Mouse (Mus musculus) cerebellum, postnatal 4 days (tissue): ENCODE measurements around the gene Mfsd14a.

Experiments used
- DNase-seq, 2 experiments: peaks; one replicate each; pipeline ENCODE4 v3.0.0; 2022; ENCODE audit warnings: low spot score in 2 of 2, mixed read lengths in 1 of 2

The Mfsd14a gene

DNA sequence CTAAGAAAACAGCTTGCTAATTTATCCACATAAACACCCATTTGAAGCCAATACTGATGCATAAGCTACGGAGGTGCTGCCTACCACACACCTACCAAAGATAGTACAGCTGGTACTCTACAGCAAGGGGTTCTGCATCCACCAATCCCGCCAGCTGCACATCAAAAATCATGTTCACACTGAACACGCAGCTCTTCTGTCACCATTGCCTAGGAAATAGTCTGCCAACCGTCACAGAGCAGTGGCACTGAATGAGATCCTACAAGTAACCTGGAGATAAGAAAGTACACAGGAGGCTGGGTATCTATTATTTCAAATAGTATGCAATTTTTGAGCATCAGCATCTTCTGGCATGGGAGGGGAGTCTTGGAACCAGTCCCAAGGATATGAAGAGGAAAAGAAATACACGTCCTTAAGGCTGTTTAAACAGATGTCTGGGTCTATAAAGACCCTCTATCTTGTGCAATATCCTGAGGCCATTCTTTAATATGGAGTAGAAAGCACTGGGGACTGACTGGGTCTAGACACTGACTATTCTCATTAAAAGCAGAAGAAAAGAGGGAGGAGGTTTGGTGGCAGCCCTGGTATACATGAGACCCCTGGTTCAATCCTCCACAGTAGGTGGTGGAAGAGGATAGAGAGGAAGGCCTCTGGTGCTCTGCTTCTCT is 9.1 kb downstream of the Mfsd14a start:
- no peak for DNase-seq

DNA sequence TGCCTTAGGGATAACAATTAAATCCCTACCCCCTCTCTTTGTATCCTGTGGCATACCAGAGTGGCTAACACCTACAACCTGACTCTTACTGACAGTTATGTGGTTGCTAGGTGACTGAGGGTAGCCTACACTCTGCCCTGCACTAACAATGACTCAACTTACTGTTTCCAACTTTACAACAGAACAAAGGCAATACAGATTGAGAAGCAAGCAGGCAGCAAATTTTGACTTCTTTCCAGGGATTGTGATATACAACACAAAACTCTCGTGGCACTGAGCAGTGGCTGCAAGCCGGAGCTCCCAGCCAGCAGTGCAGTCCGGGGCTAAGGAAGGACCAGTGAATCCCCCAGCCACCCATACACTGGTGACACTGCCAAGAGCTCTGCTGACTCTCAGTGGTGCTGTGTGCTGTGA is 10.4 kb downstream of the Mfsd14a start:
- DNase-seq = no peak

DNA sequence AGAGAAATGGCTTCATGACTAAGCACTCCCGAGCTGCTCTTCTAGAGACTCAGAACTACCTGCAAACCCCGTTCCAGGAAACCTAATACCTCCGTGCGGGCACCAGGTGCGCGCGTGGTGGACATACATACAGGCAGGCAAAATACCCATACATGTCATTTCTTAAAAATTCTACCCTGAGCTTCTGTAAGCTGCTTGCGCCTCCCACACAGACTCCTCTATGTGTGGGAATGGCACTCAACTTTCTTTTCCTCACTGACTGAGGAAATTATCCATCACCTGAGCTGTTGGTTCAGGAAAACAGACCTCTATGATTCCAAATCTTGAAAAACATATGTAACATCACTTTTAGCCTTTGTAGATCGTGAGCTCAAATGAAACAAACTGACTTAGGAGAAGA is 11.8 kb downstream of the Mfsd14a start:
- DNase-seq = no peak

DNA sequence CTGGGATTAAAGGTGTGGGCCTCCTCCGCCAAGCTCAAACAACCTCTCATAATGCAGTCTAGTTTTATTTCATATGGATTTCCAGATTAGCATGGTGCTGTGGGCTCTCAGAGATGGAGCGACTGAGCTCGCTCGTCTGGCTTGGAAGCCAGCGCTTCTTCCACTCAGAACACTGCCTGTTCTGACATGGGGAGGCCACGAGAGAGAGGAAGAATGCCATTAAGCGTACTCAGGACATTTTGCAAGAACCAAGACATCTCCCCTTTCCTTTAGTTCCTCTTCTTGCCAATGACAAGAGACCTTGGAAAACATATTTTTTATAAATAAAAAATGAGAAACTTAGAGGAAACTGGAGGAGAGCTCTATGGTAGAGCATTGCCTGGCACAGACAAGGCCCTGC is 13.7 kb downstream of the Mfsd14a start:
- DNase-seq = no peak

DNA sequence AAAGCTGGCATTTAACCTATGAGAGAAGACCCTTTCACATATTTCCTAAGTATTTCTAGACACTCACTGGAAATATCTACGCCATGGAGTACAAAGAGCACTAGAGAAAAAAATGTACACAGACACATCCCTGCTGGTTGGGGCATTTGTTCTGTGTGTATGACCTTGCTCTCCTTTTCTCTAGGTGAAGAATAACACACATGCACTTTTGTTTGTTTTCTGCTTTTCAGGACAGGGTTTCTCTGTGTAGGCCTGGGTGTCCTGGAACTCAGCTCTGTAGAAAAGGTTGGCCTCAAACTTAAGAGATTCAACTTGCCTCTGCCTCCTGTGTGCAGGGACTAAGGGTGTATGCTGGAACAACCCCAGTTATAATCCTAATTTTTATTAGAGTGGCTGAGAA is 16.1 kb downstream of the Mfsd14a start:
- DNase-seq = no peak

DNA sequence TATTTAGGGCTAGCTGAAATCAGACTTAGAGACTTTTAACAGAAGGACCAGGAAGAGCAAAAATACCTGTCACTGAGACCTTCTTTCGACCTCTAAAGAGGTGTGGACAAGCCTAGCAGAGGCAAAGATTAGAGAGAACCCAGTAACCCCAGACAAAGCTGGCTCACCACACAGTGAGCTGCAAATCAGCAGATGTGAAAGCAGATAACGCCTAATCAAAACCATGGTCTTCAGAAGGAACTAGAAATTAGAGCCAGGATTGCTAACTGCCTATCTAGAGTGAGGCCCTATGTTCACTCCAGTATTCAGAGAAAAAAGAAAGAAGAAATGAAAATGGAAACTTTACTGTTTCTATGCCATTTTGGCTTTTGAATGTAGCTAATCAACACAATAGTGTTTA is 20.1 kb downstream of the Mfsd14a start:
- DNase-seq = no peak

DNA sequence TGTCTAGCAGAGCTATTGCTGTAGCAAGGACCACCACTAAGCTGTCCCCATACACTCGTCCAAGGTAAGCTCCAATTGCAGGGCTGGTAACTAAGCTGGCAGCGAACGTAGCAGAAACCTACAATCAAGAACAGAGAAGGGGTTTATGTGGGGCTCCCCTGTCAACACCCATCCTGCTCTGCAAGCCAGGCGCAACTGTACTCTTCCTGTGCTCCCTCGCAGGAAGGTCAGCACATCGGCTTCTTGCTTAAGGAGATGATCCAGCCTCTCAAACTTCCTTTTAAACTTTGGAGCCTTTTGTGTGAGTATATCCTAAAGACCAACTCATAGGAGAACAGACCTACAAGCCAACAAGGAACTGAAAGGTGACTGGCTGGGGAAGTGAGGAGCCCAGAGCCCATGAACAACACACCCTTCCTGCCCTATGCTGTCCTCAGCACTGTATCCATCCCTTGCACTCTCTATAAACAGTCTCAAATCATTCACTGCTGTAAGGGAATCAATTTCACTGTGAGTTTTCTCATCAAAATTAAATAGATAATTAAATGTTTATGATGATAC is 20.6 kb downstream of the Mfsd14a start:
- DNase-seq = no peak

DNA sequence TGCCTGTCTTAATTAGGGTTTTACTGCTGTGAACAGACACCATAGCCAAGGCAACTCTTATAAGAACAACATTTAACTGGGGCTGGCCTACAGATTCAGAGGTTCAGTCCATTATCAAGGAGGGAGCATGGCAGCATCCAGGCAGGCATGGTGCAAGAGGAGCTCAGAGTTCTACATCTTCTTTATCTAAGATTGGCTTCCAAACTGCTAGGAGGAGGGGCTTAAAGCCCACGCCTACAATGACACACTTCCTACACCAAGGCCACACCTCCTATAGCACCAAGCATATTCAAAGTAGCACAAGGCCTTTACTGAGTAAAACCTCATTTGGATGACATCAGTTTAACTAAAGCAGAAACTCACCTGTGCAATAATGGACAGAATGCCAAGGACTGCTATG is 22.5 kb downstream of the Mfsd14a start:
- no peak for DNase-seq

DNA sequence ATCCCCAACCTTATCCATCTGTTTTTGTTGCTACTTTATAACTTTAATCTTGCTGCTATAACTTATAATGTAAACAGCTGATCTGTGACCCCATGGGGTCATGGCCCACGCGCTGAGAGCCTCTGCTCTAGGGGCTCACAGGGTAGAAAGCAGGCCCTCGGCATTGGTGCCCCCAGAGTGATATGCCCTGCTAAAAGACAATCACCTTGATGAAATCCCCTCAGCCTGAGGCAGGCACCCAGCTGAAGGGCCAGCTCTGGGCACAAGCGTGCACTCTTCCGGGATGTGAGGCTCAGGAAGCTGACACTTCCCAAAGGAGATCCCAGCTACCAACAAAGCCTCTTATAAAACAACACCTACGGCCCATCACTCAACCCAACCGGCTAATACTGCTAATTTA is 23.9 kb downstream of the Mfsd14a start:
- DNase-seq = no peak

DNA sequence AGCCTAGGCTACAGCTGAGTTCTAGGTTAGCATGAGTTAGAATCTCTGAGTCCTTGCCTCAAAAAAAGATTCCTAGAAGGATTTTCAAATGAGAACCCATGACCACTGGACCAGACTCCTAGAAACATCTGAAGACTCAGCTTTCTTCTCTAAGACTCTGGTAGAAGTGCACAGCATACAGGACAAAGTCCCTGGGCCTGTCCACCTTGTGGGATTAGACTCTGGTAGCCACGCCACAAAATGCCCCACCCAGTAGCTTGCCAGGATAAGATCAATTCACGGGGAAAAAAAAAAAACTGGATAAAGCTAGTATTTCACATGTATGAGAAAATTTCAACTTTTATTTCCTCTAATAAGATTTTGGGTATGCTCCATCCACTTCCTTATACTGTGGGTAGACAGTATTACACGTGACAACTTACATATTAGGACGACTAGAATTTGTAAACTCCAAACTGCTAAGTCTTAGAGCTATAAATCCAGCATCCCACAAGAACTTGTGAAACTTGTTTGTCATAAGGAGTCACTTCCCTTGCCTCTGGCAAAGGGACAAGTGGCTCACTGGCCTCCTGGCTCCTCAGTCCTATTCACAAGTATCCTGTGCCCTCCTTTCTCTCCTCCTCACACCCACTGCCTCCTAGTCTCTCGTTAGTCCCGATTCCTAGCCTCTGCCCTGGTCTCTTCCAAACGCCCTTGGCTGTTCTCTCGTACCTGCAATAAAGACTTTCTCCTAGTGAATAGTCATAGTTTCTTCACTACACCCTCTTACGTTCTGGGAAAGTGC is 24.6 kb downstream of the Mfsd14a start:
- DNase-seq = no peak

DNA sequence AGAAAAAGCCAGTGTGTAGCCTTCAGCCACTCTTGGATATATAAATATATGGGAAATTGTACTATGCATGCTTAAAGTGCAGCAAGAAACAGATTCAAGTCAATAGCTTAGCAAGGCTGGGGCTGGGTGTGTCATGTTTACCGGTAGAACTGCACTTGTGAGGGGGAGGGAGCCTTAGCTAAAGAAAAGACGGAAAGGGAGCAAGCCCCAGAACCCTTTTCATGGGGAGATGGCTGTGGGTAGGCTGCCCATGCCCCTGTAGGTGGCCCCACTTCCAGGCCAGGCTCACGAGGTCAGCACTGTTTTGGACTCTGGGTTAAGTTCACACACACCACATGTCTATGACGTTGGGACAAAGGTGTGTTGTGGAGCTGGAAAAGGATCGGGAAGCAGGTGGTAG is 26.7 kb downstream of the Mfsd14a start:
- DNase-seq = no peak

DNA sequence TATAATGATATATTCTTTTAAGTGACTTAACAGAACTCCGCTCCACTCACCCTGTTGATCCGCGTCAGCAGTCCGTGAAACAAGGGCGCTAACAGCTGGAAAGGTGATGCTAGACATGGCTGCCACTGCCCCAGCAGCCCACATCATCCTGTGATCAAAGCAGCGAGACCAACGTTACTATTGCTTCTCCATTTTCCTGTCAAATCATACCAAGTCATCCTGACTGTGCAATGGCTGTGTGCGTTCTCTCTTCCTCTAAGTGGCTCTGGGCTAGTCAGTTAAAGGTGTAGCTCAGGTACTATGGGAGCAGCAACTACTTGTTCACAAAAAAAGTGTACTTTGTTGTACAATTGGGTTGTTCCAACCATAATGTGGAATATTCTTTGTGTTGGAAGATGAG is 27.6 kb downstream of the Mfsd14a start:
- DNase-seq = no peak

DNA sequence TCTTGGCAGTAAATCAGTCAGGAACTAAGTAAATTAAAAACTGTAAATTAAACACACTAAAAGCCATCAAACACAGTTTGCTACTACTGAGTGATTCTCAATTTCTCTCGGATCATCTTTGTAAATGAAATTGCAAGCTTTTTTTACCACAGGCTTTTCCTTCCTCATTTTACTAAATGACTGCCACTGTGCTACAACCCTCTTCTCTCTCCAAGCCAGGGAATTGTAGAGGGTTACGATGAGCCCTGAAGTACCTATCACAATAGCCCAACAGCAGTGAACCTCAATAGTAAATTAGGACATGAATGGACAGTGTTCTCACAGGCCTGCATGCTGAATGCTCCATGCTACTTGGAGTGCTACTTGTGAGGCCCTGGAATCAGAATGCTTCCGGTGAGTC is 28.4 kb downstream of the Mfsd14a start:
- no peak for DNase-seq

DNA sequence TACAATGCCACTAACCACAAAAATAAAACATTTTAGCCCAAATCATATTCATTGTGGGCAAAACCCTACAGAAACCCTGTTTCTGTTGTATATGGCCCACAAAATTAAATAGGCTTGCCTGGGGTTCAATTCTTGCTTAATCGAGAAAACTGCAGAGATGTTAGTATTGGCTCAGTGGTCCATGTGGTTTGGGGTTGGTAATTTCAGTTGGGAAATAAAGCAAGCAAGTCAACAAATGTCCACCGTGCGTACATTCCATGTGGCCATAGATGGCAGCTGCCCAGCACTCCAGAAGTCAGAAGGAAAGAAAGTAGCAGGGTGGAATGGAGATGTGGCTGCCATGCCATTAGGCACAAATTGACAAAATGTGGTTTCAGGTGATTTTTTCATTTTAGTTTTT is 29.5 kb downstream of the Mfsd14a start:
- no peak for DNase-seq

DNA sequence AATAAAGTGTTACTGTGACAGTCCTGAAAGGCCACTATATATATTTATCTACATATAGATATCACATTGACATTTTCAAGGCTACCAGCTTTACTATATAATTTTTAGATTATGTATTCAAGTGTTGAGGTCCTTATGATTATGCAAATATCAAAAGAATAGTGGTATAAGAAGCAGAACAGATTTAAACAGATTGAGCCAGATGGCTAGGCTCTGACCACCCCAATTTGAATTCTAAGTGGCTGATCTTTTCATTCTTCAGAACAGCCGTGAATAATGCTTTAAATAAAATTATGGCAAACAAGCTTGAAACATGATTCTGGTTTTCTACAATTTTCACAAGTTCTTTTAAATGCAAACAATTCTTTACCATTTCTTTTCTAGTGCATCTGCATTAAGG is 31.0 kb downstream of the Mfsd14a start:
- no peak for DNase-seq

DNA sequence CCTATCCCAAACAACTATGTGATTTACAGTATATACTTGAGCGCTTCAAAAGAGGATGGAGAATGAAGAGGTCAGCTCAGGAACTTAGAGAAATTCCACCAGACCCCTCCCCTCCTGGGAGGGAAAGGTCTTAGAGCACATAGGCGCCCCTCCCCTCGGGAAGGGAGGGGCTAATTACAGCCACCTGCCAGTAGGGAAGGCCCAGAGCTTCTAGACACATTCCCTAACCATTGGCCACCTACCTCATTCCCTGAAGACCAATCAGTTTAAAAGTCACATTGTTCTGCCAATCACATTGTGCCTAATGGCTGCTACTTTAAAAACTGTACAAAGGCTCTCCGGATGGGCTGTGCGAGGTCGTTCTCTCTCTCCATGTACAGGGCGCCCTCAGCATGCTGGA is 39.8 kb downstream of the Mfsd14a start:
- no peak for DNase-seq

DNA sequence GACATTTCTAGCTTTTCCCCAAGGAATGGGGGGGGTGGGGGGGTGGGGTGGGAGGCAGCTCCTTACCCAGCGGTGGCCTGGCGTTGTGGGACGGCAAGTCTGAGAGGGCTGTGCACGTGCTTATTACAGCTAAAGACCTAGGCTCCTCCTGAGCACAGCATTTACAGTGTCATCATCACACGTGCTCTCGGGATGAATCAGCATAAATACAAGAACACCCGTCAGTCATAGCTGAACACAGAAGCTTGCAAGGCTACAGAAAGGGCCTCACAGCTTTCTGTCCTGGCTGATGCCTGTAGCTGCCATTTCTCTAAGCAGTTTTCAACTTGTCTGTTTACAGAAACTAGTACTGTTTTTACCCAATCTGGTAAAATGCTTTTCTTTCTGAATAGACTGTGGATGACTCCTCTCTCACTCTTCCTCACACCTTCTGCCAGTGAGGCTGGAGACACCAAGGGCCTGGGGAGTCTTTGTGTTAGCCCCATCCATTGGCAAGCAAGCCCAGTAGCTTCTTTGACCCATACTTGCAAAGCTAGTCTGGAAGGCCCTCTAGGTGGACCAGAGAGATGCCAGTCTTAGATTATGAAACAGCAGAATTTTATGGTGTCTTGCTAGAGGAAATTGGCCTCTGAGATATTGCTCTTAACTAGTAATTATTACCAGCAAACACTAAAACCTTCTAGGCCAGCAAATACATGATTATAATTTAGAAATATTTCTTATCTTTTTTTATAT is 41.7 kb downstream of the Mfsd14a start:
- DNase-seq = no peak

DNA sequence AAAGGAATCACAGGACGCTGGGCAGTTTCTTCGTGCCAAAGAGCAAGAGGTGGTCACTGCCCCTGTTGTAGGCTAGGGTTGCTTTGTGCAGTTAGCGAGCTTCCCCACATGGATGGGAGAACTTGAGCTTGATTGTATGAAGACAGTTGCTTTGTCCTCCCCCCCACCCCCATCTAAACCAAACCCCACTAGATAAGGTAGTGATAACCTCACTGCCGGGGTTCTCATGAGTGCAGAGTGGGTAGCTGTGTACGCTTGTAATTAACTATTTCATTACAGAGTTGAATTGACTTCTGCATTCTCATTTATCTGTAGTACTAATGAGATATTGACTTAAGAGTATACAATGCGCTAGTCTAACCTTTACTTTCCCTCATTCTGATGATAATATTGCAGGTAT is 43.6 kb downstream of the Mfsd14a start:
- no peak for DNase-seq

DNA sequence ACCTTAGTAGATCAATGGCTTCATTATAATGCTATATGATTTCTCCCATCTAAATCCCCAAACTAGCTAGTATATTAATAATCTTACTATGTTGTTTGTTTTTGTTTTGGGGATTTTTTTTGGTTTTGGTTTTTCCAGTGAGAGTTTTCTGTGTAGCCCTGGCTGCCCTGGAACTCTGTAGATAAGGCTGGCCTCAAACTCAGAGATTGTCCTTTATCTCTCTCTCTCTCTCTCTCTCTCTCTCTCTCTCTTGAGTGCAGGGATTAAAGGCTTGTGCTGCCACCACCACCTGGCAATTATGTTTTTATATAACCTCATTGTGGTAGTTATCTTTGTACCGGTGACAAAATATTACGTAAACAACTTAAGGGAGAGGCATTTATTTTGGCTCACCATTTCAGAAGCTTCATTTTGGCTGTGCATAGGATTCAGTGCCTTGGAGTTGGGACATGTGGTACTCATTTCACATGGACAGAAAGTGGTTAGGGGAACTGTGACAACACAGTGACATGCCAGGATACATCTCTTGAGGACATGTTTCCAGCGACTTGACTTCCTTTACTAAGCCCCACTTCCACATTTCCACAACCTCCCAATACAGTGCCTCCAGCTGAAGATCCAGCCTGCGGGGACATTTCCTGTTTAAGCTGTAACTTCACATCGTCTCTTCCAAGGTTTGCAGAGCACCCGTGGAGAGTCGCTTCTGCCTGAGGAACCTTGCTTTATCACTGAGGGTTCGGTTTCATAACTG is 47.0 kb downstream of the Mfsd14a start:
- no peak for DNase-seq

DNA sequence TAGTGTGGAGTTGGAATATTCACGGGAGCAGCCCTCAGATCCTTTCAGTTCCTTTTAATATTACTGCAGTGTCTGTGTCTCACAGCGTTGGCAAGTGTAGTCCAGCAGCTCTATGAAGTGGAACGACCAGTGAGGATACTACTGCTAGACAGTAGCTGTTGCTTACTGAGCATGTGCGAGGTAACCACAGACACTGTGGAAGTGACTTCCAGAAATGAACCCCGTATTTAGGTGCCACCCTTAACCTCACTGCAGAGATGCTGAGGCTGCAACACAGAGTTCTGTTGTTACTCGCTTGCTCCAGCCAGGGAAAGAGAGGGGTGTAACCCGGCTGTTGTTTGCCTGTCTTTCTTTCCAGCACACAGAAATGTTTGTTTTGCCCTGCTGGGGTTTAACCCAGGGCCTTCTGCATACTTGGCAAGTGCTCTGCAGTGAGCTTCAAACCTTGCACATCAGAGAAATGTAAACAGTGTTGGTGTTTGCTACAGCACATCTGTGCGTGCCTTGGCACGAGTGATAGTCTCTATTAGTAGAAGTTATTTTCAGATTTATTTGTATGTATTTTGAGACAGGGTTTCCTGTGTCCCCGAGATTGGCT is 48.1 kb downstream of the Mfsd14a start, which contains the start of gene Trmt13:
Gene Trmt13 (minus strand): TSS at position 293 of the 598 bp plus-strand sequence.
- no peak for DNase-seq

DNA sequence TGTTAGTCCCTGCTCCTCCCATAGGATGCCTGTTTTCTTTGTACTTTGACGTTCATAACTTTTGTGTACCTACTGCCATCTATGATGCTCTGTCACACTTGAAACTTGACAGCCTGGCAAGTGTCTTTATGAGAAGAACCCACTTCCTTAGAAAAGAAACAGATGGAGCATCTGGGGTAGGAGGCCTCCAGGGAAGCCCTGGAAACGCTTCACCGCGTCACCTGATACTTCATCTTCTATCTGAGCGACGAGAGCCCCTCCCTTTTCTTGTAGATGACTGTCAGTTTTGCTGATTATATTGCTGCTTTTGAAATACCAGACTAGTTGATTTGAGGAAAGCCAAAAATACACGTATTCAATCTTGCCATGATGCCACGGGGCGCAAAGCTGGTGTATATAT is 57.9 kb downstream of the Mfsd14a start:
- no peak for DNase-seq
